Mouse (Mus musculus): ENCODE data around the gene Wdr66.

DNA sequence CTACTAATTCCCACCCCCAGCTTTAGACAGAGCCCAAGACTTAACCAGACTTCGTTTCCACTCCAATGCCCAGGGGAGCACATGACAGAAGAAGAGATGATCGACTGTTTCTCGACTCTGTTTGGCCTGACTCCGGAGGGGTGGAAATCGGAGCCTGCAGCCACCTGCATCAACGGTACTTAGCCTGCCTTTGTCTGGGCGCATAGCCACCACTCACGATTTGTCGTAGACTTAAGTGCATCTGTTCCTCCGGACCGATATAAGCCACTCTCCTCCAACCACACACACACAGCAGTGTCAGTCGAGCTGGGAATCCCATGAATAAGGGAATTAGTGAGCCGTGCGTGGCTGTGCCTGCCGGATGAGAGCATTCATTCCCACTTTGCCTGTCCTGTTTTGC is 72.3 kb downstream of the Wdr66 start:
- no peak for TF ChIP-seq CTCF (IDR thresholded peaks at IDR 0.05; ENCODE audit: control insufficient read depth, insufficient read depth, insufficient replicate concordance, low read depth, low read length)
- TF ChIP-seq POLR2A (IDR thresholded peaks at IDR 0.05; ENCODE audit: control insufficient read depth, low read depth, low read length): no peak

Measured in testis, adult 2 months (tissue).